Mouse (Mus musculus): ENCODE results near the gene Dglucy.

GRCm38 (mm10) chr12:100856337-100856736, 77.5 kb downstream of the Dglucy start:
- TF ChIP-seq CTCF (conservative IDR thresholded peaks at IDR 0.05; ENCODE audit: low read length): no peak
- no peak for TF ChIP-seq POU5F1 (IDR thresholded peaks at IDR 0.05; ENCODE audit: borderline replicate concordance, low read length)
- no peak for TF ChIP-seq NANOG (IDR thresholded peaks at IDR 0.05; ENCODE audit: borderline replicate concordance, low read length)
